Mouse (Mus musculus) adrenal gland, postnatal 10 days (tissue): Measurements from ENCODE around the gene Gm21887. TPM values are rescaled to one million over a fixed set of nuclear protein-coding genes. Genes with fewer than 3 reads are reported as not detected.
"Not testable (repeated sequence)": the region's sequence is repeated elsewhere in the genome, so short reads cannot be mapped to it uniquely, and the experiment has no call there.

Experiments
- DNase-seq: peaks from one replicate; pipeline ENCODE4 v3.0.0; 2021; ENCODE audit warnings: mixed read lengths
- total RNA-seq, 2 experiments: library from RNA; stranded (reverse); gene quantifications; 2 replicates each; pipeline ENCODE4 v1.2.3; 2021

Gm21887 gene
- total RNA-seq, 2 experiments from 2014 or later = 102 to 237 TPM

- DNase-seq = peak; percentile 100
Measured at GRCm38 (mm10) chrX:169997854-169998456, 11.5 kb upstream of the Gm21887 start.

GRCm38 (mm10) chrX:169998559-169999219 is 10.8 kb upstream of the Gm21887 start:
- not testable (repeated sequence) for DNase-seq

GRCm38 (mm10) chrX:169999226-169999883 is 10.1 kb upstream of the Gm21887 start:
- DNase-seq = peak; percentile 58

GRCm38 (mm10) chrX:169999912-170000641 is 9.4 kb upstream of the Gm21887 start:
- DNase-seq = not testable (repeated sequence)

- DNase-seq = not testable (repeated sequence)
Measured at GRCm38 (mm10) chrX:170000642-170001387, 8.6 kb upstream of the Gm21887 start.

DNA sequence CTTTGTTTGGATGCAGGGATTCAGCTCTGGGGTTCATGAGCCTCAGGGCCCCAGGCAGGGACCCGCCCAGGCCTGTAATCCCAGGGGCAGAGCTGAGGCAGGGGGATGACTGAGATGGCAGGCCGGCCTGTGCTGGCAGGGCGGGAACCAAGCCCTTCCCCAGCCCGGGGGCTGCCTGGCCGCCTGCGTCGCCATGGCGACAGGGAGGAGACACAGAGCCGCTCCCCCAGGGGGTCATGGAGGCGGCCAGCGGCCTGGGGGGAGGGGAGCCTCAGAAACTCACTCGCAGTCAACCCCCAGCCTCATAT is 8.1 kb upstream of the Gm21887 start:
- not testable (repeated sequence) for DNase-seq

DNA sequence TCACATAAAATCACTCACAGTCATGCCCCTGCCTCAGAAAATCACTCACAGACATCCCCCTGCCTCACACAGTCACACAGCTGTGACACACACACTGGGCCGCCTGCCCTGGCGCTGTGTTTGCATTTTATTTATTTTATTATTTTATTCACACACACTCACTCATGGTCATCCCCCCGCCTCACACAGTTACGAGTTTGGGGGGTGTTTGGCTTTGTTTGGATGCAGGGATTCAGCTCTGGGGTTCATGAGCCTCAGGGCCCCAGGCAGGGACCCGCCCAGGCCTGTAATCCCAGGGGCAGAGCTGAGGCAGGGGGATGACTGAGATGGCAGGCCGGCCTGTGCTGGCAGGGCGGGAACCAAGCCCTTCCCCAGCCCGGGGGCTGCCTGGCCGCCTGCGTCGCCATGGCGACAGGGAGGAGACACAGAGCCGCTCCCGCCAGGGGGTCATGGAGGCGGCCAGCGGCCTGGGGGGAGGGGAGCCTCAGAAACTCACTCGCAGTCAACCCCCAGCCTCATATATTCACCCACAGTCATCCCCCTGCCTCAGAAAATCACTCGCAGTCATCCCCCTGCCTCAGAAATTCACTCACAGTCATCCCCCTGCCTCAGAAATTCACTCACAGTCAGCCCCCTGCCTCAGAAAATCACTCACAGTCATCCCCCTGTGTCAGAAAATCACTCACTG is 6.8 kb upstream of the Gm21887 start:
- DNase-seq = not testable (repeated sequence)

DNA sequence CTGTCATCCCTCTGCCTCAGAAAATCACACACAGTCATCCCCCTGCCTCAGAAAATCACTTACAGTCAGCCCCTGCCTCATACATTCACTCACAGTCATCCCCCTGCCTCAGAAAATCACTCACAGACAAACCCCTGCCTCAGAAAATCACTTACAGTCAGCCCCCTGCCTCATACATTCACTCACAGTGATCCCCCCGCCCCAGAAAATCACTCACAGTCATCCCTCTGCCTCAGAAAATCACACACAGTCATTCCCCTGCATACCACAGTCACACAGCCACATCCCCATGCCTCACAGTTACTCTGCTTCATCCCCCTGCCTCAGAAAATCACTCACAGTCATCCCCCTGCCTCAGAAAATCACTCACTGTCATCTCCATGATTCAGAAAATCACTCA is 5.9 kb upstream of the Gm21887 start:
- DNase-seq = not testable (repeated sequence)

DNA sequence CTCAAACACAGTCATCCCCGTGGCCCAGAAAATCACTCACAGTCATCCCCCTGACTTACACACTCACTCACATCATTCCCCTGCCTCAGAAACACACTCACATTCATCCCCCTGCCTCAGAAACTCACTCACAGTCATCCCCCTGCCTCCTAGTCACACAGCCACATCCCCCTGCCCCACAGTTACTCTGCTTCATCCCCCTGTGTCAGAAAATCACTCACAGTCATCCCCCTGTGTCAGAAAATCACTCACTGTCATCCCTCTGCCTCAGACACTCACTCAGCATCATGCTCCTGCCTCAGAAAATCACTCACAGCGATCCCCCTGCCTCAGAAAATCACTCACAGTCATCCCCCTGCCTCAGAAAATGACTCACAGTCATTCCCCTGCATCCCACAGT is 5.2 kb upstream of the Gm21887 start:
- peak; percentile 22 for DNase-seq

GRCm38 (mm10) chrX:170004793-170005192 is 4.7 kb upstream of the Gm21887 start:
- not testable (repeated sequence) for DNase-seq

GRCm38 (mm10) chrX:170005194-170005593 is 4.3 kb upstream of the Gm21887 start:
- DNase-seq = peak; percentile 49

GRCm38 (mm10) chrX:170005695-170006297 is 3.7 kb upstream of the Gm21887 start:
- DNase-seq = peak; percentile 12

DNA sequence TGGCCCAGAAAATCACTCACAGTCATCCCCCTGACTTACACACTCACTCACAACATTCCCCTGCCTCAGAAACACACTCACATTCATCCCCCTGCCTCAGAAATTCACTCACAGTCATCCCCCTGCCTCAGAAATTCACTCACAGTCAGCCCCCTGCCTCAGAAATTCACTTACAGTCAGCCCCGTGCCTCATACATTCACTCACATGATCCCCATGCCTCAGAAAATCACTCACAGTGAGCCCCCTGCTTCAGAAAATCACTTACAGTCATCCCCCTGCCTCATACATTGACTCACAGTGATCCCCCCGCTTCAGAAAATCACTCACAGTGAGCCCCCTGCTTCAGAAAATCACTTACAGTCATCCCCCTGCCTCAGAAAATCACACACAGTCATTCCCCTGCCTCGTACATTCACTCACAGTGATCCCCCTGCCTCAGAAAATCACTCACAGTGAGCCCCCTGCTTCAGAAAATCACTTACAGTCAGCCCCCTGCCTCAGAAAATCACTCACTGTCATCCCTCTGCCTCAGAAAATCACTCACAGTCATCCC is 2.7 kb upstream of the Gm21887 start:
- DNase-seq = peak; percentile 18

DNA sequence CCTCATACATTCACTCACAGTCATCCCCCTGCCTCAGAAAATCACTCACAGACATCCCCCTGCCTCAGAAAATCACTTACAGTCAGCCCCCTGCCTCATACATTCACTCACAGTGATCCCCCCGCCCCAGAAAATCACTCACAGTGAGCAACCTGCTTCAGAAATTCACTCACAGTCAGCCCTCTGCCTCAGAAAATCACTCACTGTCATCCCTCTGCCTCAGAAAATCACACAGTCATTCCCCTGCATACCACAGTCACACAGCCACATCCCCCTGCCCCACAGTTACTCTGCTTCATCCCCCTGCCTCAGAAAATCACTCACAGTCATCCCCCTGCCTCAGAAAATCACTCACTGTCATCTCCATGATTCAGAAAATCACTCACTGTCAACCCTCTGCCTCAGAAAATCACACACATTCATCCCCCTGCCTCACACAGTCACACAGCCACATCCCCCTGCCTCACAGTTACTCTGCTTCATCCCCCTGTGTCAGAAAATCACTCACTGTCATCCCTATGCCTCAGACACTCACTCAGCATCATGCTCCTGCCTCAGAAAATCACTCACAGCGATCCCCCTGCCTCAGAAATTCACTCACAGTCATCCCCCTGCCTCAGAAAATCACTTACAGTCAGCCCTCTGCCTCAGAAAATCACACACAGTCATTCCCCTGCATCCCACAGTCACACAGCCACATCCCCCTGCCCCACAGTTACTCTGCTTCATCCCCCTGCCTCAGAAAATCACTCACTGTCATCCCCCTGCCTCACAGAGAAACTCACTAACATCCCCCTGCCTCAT is 1.9 kb upstream of the Gm21887 start:
- DNase-seq = peak; percentile 19

DNA sequence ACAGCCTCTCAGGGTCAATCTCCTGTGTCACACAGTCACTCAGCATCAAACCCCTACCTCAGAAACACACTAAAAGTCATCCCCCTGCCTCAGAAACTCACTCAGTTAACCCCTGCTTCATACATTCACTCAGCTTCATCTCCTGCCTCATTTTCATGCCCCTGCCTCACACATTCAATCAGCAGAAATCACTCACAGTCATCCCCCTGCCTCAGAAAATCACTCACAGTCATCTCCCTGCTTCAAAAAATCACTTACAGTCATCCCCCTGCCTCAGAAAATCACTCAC is 1.3 kb upstream of the Gm21887 start:
- DNase-seq = peak; percentile 11

GRCm38 (mm10) chrX:170008584-170008983 is 875 bp upstream of the Gm21887 start:
- DNase-seq = peak; percentile 51

DNA sequence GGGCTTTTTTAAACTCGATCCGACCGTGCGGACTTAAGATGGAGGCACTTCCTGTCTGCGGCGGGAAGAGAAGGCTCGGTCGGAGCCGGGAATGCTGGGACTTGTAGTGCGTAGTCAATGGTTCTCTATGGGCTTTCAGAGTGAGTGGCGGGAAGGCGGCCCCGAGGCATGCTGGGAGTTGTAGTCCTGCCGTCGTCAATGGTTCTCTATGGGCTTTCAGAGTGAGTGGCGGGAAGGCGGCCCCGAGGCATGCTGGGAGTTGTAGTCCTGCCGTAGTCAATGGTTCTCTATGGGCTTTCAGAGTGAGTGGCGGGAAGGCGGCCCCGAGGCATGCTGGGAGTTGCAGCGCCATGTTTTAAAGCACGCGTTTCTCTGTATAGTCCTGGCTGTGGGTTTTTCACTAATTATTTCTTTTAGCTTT is 352 bp downstream of the Gm21887 start:
- DNase-seq = peak; percentile 99

DNA sequence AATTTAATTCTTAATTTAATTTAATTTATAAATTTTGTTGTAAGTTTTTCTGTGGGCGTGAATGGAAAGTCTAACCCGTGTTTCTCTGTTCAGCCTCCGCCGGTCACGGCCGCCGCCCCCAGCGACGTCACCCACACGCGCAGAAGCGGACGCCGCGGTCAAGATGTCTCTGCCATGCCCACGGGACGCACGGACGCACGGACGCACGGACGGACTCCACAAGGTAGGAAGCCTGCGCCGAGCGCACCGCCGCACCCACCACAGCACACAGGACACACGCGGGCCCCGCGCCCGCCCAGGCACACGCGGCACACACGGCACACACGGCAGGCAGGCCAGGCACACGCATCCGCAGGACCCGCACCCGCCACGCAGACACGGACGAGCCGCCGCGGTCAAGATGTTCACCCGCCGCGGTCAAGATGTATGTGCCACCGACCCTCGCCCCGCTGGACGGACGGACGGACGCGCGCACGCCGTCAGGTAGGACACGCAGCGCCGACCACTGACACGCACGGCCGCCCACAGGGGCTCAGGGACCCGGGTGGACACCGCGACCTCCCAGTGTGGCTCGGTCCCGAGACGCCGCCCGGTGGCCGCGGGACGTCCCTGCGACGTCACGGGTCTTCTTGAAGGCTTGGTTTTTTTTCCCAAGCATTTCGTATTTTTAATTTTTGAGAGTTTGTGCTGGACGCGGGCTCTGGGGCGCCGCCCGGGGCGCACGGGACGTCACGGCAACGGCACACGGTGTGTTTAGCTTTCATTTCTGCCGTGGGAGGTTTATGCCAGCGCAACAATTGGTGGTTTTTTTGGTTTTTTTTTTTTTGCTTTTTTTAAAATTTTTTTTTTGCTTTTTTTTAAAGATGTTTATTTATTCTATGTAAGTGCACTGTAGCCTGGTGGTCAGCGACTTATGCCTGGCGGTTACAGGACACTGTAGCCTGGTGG is 1.4 kb downstream of the Gm21887 start:
- peak; percentile 78 for DNase-seq

DNA sequence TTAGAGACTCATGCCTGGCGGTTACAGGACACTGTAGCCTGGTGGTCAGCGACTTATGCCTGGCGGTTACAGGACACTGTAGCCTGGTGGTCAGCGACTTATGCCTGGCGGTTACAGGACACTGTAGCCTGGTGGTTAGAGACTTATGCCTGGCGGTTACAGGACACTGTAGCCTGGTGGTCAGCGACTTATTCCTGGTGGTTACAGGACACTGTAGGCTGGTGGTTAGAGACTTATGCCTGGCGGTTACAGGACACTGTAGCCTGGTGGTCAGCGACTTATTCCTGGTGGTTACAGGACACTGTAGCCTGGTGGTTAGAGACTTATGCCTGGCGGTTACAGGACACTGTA is 2.0 kb downstream of the Gm21887 start:
- DNase-seq = not testable (repeated sequence)
